Mouse (Mus musculus): ENCODE results near the gene Endou.

DNA sequence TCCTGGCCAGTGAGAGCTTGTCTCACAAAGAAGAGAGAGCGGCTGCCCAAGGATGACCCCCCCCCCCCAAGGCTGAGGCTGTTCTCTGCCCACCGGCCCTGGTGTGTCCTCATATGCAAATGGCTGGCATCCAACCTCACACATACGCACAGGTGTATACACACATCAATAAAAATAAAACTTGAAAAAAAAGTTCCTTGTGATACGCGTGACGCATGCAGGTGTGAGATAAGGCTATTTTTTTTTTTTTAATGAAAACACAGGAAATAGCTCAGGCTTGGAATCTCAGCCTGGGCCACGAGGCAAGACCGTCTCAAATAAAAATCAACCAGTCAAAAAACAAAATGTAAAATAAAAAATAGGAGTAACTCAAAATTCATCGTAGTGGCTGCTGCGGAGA lies 15.1 kb upstream of the Endou start:
- TF ChIP-seq POLR2A (IDR thresholded peaks at IDR 0.05; ENCODE audit: low read depth, low read length): no peak
- TF ChIP-seq CTCF (IDR thresholded peaks at IDR 0.05; ENCODE audit: extremely low read depth, insufficient read length, insufficient replicate concordance, low read depth, low read length): no peak

All from small intestine, adult 2 months (tissue).